Mouse (Mus musculus) intestine, postnatal 0 days (tissue): ENCODE results near the gene Taf1d. TPM values are rescaled to one million over a fixed set of nuclear protein-coding genes. Genes with fewer than 3 reads are reported as not detected.
"Not testable (repeated sequence)": the region's sequence is repeated elsewhere in the genome, so short reads cannot be mapped to it uniquely, and the experiment has no call there.

Experiments used
- ATAC-seq: fragments of 200-750 bp; cut with Nextera tagmentation; 2 replicates; pipeline ENCODE4 v1.8.0; 2017; ENCODE audit warnings: mild to moderate bottlenecking, moderate TSS enrichment, moderate library complexity
- H3K27ac ChIP-seq: fragments of 300-500 bp; sonication (generic); 2 replicates; pipeline ENCODE4 v1.5.1; 2014; ENCODE audit warnings: mild to moderate bottlenecking, low read depth, low read length, moderate library complexity
- H3K27me3 ChIP-seq: fragments of 300-500 bp; sonication (generic); replicated peaks from 2 replicates; pipeline ENCODE4 v1.6.1; 2014; ENCODE audit warnings: low read length, mixed read lengths; ENCODE audit not compliant: control insufficient read depth, insufficient read depth
- H3K36me3 ChIP-seq: fragments of 300-500 bp; sonication (generic); 2 replicates; pipeline ENCODE4 v1.6.1; 2014; ENCODE audit warnings: mild to moderate bottlenecking, moderate library complexity; ENCODE audit not compliant: control insufficient read depth, insufficient read depth
- H3K4me1 ChIP-seq: fragments of 300-500 bp; sonication (generic); replicated peaks from 2 replicates; pipeline ENCODE4 v1.6.1; 2014; ENCODE audit warnings: antibody characterized with exemption, low read length, mixed read lengths; ENCODE audit not compliant: control insufficient read depth, insufficient read depth
- H3K4me2 ChIP-seq: fragments of 300-500 bp; sonication (generic); replicated peaks from 2 replicates; pipeline ENCODE4 v1.6.1; 2014; ENCODE audit warnings: low read depth, mild to moderate bottlenecking, moderate library complexity
- H3K4me3 ChIP-seq: fragments of 300-500 bp; sonication (generic); 2 replicates; pipeline ENCODE4 v1.5.1; 2014; ENCODE audit warnings: low read depth, low read length
- H3K9ac ChIP-seq: fragments of 300-500 bp; sonication (generic); 2 replicates; pipeline ENCODE4 v1.6.1; 2014; ENCODE audit warnings: mild to moderate bottlenecking, low read depth, low read length
- H3K9me3 ChIP-seq: fragments of 300-500 bp; sonication (generic); 2 replicates; pipeline ENCODE4 v1.6.1; 2016; ENCODE audit warnings: mixed run types; ENCODE audit not compliant: control insufficient read depth
- CTCF ChIP-seq: sonication (generic); IDR thresholded peaks from 2 replicates; pipeline ENCODE4 v1.5.1; 2016; ENCODE audit warnings: low read depth, mild to moderate bottlenecking, control low read depth, antibody characterized with exemption, moderate library complexity
- WGBS: fragments of 180-500 bp; shearing (Covaris S2); extraction: QIAGEN DNeasy Blood & Tissue Kit; methylation state at CpG from one replicate; pipeline ENCODE4 v1.1.7; 2014; 5-methylcytosine and 5-hydroxymethylcytosine counted together
- polyA plus RNA-seq: library from polyadenylated mRNA; unstranded; fragments of >200 nt; fragmentation: Nextera tagmentation; extraction: Ambion mirVana; gene quantifications from 2 replicates; pipeline ENCODE4 v1.2.1, GENCODE M21; 2015

The Taf1d gene
- polyA plus RNA-seq, 1 experiment from 2014 or later = 41.5 TPM

DNA sequence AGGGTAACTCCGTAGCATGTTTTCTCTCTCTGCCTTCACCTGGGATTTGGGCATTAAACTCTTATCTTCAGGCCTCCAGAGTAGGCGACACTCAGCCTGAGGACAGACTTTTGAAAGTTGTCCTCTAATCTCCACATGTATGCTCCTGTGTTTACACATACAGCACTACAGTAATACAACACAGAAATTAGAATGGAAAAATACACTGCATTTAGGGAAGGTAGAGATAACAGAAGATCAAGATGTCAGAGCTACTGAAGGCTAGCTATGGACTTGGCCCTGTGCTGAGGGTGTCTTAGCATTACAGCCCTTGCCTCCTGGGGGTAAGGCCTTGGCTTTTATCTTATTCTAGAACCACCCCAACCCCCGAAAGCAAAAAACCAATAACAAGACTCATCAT lies 17.6 kb upstream of the Taf1d start:
- Histone ChIP-seq H3K27ac (no peak overlapping the region), H3K9ac (no peak overlapping the region), H3K4me2 (no peak overlapping the region), H3K36me3 (peaks cover 16% of the 10 kb centered on the region), H3K4me1 (no peaks in the 10 kb centered on the region), H3K9me3 (no peaks in the 10 kb centered on the region), H3K27me3 (no peaks in the 10 kb centered on the region), H3K4me3 (no peak overlapping the region)
- TF ChIP-seq CTCF = no peak
- WGBS = 94% methylated on average over 3 of the region's 3 CpGs
- ATAC-seq = no peak

DNA sequence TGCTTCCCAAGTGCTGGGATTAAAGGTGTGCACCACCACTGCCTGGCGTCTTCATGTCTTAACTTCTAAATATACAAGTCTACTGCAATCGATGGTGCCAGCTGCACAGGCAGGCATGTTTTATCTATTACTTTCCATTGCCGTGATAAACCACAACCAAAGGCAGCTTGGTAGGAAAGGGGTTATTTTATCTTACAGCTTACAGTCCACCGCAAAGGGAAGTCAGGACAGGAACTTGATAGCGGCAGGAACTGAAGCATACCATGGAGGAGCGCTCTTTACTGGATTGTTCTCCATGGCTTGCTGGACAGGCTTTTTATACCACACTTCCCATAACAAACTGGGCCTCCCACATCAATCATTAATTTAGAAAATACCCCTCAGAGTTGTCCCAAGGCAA lies 16.8 kb upstream of the Taf1d start:
- 80% methylated on average over 6 of the region's 6 CpGs for WGBS
- Histone ChIP-seq H3K27me3 (no peaks in the 10 kb centered on the region), H3K4me2 (no peak overlapping the region), H3K9ac (no peak overlapping the region), H3K4me1 (no peaks in the 10 kb centered on the region), H3K36me3 (peaks cover 22% of the 10 kb centered on the region), H3K27ac (no peak overlapping the region), H3K4me3 (no peak overlapping the region), H3K9me3 (no peaks in the 10 kb centered on the region)
- no peak for ATAC-seq
- TF ChIP-seq CTCF = no peak

DNA sequence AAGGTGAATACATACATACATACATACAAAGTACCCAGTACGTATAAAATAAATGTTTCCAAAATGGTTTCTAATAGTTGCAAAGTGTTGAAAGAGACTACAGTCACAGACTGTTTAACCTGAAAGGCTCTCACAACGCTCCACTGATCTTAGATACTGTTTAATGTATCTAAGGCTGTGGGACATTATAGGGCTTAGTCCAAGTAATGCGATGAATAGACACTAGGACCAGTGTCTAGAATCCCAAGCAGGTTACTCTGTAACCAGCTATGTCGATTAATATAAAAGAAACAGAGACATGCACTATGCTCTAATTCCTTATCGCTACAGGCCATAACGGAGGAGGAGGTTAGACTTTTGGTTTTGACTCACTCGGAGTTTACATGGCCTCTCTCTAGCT lies 8.9 kb upstream of the Taf1d start:
- Histone ChIP-seq H3K4me3 (no peak overlapping the region), H3K36me3 (peaks cover 14% of the 10 kb centered on the region; the same call in 1 of the 2 replicates), H3K9ac (no peak overlapping the region), H3K9me3 (no peaks in the 10 kb centered on the region), H3K27me3 (no peaks in the 10 kb centered on the region), H3K27ac (no peak overlapping the region), H3K4me1 (no peaks in the 10 kb centered on the region), H3K4me2 (no peak overlapping the region)
- 82% methylated on average over 7 of the region's 7 CpGs for WGBS
- TF ChIP-seq CTCF = no peak
- no peak for ATAC-seq

DNA sequence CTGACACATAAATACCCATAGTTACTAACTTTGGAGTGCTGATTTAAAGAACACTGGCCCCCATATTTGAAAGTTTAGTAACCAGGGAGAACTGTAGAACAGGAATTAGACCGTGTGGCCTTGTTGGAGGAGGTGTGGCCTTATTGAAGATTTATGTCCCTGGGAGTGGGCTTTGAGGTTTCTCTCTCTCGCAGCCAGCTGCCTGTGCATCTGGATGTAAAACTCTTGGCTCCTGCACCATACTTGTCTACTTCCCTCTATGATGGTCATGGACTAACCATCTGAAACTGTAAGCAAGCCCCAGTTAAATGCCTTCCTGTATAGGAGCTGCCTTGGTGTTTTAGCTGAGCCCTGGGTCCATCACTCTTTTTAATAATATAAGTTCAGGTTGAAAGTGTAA lies 7.6 kb upstream of the Taf1d start:
- 31% methylated on average over 2 of the region's 2 CpGs for WGBS
- H3K4me2 ChIP-seq = no peak overlapping the region
- no peak overlapping the region for H3K9ac ChIP-seq
- H3K36me3 ChIP-seq = peaks cover 14% of the 10 kb centered on the region; the same call in 1 of the 2 replicates
- no peak overlapping the region for H3K27ac ChIP-seq
- no peak for ATAC-seq
- no peak for TF ChIP-seq CTCF
- no peaks in the 10 kb centered on the region for H3K27me3 ChIP-seq
- no peaks in the 10 kb centered on the region for H3K4me1 ChIP-seq
- no peak overlapping the region for H3K4me3 ChIP-seq
- H3K9me3 ChIP-seq = no peaks in the 10 kb centered on the region

DNA sequence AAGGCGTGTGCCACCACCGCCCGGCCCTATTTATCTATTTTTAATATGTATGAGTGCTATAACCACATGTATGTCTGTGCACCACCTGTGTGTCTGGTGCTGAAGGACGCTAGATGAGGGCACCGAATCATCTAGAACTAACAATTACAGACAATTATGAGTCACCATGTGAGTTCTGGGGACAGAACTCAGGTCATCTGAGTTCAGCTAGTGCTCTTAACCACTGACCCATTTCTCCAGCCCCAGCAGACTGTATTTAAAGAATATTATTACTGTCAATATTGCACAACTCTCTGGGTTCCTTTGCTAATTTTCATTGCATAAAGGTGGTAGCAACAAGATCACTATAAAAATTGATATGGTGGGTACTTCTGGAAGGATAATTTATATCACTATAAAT lies 6.0 kb upstream of the Taf1d start:
- ATAC-seq = no peak
- Histone ChIP-seq H3K9ac (no peak overlapping the region), H3K4me2 (no peak overlapping the region), H3K36me3 (0 out of 2 replicates have a peak, but pooled peaks cover 9% of the 10 kb centered on the region), H3K4me1 (no peaks in the 10 kb centered on the region), H3K27me3 (no peaks in the 10 kb centered on the region), H3K4me3 (no peak overlapping the region), H3K27ac (no peak overlapping the region), H3K9me3 (no peaks in the 10 kb centered on the region)
- WGBS = 70% methylated on average over 5 of the region's 5 CpGs
- TF ChIP-seq CTCF = no peak

DNA sequence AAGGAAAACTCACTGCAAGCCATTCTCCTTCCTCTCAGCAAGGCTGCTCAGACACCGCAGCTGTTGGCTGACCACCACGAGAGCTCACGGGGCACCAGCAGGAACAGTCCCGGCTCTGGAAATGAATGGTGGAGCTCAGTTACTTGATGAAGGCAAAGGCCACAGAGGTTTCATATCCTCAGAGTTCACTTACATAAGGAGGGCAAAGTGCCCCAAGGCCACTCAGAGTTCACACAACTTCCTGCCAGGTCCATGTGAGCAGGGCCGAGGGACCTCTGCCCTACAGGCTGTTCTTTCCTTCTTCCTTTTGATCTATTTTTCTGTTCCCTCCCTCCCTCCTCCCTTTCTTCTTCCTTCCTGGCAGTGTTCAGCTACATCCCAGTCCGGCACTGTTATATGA lies 4.6 kb upstream of the Taf1d start:
- Histone ChIP-seq H3K4me1 (no peaks in the 10 kb centered on the region), H3K27me3 (no peaks in the 10 kb centered on the region), H3K4me3 (0 out of 2 replicates have a peak overlapping the region, but pooled peaks have one; percentile 6), H3K4me2 (peak overlapping the region; percentile 50), H3K27ac (peak overlapping the region; percentile 77), H3K9ac (no peak overlapping the region), H3K36me3 (0 out of 2 replicates have a peak, but pooled peaks cover 5% of the 10 kb centered on the region), H3K9me3 (no peaks in the 10 kb centered on the region)
- ATAC-seq = peak; percentile 85
- WGBS = 7% methylated on average over 6 of the region's 6 CpGs
- TF ChIP-seq CTCF = no peak

DNA sequence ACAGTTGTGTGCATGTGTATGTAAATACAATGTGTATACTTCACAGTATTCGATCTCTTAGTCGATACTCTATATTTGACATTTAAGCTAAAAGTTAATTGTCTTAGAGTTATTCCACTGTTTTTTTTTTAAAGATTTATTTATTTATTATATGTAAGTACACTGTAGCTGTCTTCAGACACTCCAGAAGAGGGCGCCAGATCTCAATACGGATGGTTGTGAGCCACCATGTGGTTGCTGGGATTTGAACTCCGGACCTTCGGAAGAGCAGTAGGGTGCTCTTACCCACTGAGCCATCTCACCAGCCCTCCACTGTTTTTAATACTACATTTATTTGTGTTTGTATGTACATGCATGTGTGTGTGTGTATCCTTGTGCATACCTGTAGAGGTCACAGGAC lies 4.0 kb upstream of the Taf1d start:
- peak; percentile 47 for TF ChIP-seq CTCF
- not testable (repeated sequence) for H3K4me1 ChIP-seq, H3K4me3 ChIP-seq, H3K27me3 ChIP-seq, H3K9ac ChIP-seq, ATAC-seq, H3K9me3 ChIP-seq, H3K36me3 ChIP-seq
- 71% methylated on average over 6 of the region's 6 CpGs for WGBS
- H3K27ac ChIP-seq = peak overlapping the region; percentile 77; the same call in 1 of the 2 replicates
- H3K4me2 ChIP-seq = peak overlapping the region; percentile 50
